Mouse (Mus musculus): Measurements from ENCODE around the gene Nsmce4a. TPM values are rescaled to one million over a fixed set of nuclear protein-coding genes. Genes with fewer than 3 reads are reported as not detected.

Gene Nsmce4a
- total RNA-seq, 1 experiment = 90.9 TPM

DNA sequence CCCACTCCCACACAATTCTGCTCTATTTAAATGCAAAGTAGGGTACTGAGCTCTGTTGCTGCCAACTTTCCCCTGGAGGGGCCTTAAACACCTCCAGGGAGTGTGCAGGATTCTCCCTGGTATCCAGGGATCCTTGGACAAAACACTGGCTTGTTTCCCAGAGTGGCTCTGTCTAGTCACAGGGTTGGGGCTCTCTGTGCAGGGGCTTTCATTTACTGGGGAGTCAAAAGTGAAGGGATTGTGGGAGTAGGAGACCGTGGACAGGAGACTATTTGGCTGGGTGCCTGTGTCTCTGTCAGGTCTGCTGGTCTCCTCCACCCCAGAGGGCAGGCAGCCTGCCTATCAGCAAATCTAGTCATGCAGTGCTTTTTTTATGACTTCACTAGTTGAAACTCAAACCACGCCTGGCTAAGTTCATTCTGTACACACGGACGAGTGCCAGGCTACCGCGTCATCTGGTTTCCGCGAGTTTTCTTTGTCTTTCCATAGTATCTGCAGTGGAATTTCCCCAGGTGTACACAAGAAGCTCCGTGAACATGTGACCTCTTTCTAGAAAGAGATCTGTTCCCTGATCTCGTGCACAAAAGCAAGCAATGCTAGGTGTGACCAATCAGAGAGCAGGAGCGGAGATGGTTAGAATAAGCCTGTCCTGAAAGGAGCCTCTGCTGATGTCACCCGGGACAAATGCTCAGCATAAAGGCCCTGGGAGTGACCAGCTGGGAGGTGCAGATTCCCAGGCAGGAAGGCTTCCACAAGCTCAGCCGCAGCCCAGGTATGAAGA, 1.5 kb upstream of the Nsmce4a start:
- in situ Hi-C loops (cut with MboI; ENCODE audit: low sequenced_read_pairs in 2 of 2, unreplicated experiment in 2 of 2) = no loop called here
- Histone ChIP-seq H3K9me3 (ENCODE audit: control insufficient read depth, insufficient read depth, low read depth, low read length) (no peaks in the 10 kb centered on the region), H3K36me3 (ENCODE audit: control insufficient read depth, insufficient read depth, low read length, poor library complexity, severe bottlenecking) (no peaks in the 10 kb centered on the region), H3K9ac (ENCODE audit: insufficient read depth, low read depth, low read length, poor library complexity, severe bottlenecking) (no peak overlapping the region), H3K4me1 (ENCODE audit: control insufficient read depth in 2 of 2, insufficient read depth in 2 of 2, low read length in 2 of 2, poor library complexity in 1 of 2) (peaks cover 7 to 8% of the 10 kb centered on the region in 2 experiments; a peak in 2 of 4 replicates), H3K4me3 (ENCODE audit: insufficient read depth in 1 of 2, low read depth in 1 of 2, low read length in 2 of 2, poor library complexity in 1 of 2, severe bottlenecking in 1 of 2) (peak overlapping the region in 1 of 2 experiments; percentile 30; a peak in 1 of 4 replicates), H3K27ac (ENCODE audit: insufficient read depth, low read depth, low read length, poor library complexity, severe bottlenecking) (no peak overlapping the region)
- TF ChIP-seq ZNF384 (IDR thresholded peaks at IDR 0.05; ENCODE audit: low read depth, low read length) (peak; percentile 30; the same call in 1 of the 2 replicates), CHD2 (IDR thresholded peaks at IDR 0.05; ENCODE audit: low read depth, low read length) (no peak)
- DNase-seq (ENCODE audit: low read depth, low spot score) = peak; percentile 43

DNA sequence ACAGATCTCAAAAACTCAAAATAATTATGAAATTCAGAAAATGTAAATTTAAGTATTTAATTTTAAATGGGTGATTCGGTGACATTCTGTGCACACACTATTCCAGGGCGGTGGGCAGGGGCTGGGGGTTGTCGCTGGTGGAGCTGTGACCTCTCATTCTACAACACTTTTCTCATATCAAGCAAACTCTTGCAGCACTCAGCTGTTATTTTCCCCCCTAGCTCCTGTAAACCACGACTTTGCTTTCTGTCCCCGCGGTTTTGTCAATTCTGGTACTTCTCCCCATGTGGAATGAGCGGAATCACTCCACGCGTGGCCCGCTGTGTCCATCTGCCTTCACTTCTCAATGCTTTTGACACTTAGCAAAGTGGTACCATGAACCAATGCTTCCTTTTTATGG, 828 bp upstream of the Nsmce4a start:
- no peak for TF ChIP-seq HCFC1 (IDR thresholded peaks at IDR 0.05; ENCODE audit: borderline replicate concordance, insufficient read depth, low read length)
- no peak for TF ChIP-seq CHD2 (IDR thresholded peaks at IDR 0.05; ENCODE audit: low read depth, low read length)
- no peak for TF ChIP-seq ZC3H11A (IDR thresholded peaks at IDR 0.05; ENCODE audit: borderline replicate concordance, low read depth, low read length)
- TF ChIP-seq MAFK (IDR thresholded peaks at IDR 0.05; ENCODE audit: insufficient read depth, low read depth, low read length) = no peak
- no peak for TF ChIP-seq ZNF384 (IDR thresholded peaks at IDR 0.05; ENCODE audit: low read depth, low read length)
- in situ Hi-C loops (cut with MboI; ENCODE audit: low sequenced_read_pairs in 2 of 2, unreplicated experiment in 2 of 2) = no loop called here
- Histone ChIP-seq H3K4me1 (ENCODE audit: control insufficient read depth in 2 of 2, insufficient read depth in 2 of 2, low read length in 2 of 2, poor library complexity in 1 of 2) (peaks cover 7 to 8% of the 10 kb centered on the region in 2 experiments; a peak in 2 of 4 replicates), H3K27ac (ENCODE audit: insufficient read depth, low read depth, low read length, poor library complexity, severe bottlenecking) (no peak overlapping the region), H3K4me3 (ENCODE audit: insufficient read depth in 1 of 2, low read depth in 1 of 2, low read length in 2 of 2, poor library complexity in 1 of 2, severe bottlenecking in 1 of 2) (no peak overlapping the region), H3K9me3 (ENCODE audit: control insufficient read depth, insufficient read depth, low read depth, low read length) (no peaks in the 10 kb centered on the region), H3K9ac (ENCODE audit: insufficient read depth, low read depth, low read length, poor library complexity, severe bottlenecking) (no peak overlapping the region), H3K36me3 (ENCODE audit: control insufficient read depth, insufficient read depth, low read length, poor library complexity, severe bottlenecking) (no peaks in the 10 kb centered on the region)
- DNase-seq (ENCODE audit: low read depth, low spot score) = no peak

DNA sequence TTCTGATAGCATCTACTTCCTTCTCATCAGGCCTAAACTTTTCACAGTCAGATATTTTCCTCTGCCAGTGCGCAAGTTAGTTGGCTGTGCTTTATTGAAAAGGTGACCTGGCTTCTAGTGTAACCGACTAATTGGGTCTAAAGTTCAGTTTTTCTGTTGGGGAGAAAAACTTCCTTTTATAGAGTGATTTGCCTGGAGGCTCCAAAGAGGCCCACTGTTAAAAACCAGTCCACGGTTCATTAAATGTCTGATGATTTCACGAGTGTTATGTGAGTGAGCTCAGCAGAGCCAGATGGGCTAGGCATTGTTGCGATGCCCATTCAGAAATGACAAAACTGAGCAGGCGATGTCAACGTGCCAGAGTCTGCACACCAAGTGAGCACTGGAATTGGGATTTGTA, 2.4 kb downstream of the Nsmce4a start:
- no peaks in the 10 kb centered on the region for H3K36me3 ChIP-seq (ENCODE audit: control insufficient read depth, insufficient read depth, low read length, poor library complexity, severe bottlenecking)
- peaks cover 7 to 8% of the 10 kb centered on the region in 2 experiments; a peak in 2 of 4 replicates for H3K4me1 ChIP-seq (ENCODE audit: control insufficient read depth in 2 of 2, insufficient read depth in 2 of 2, low read length in 2 of 2, poor library complexity in 1 of 2)
- H3K9me3 ChIP-seq (ENCODE audit: control insufficient read depth, insufficient read depth, low read depth, low read length) = no peaks in the 10 kb centered on the region
- in situ Hi-C loops (cut with MboI; ENCODE audit: low sequenced_read_pairs in 2 of 2, unreplicated experiment in 2 of 2) = no loop called here
- no peak overlapping the region for H3K27ac ChIP-seq (ENCODE audit: insufficient read depth, low read depth, low read length, poor library complexity, severe bottlenecking)
- no peak overlapping the region for H3K4me3 ChIP-seq (ENCODE audit: insufficient read depth in 1 of 2, low read depth in 1 of 2, low read length in 2 of 2, poor library complexity in 1 of 2, severe bottlenecking in 1 of 2)
- DNase-seq (ENCODE audit: low read depth, low spot score) = no peak
- TF ChIP-seq MAFK (IDR thresholded peaks at IDR 0.05; ENCODE audit: insufficient read depth, low read depth, low read length) (no peak), CHD2 (IDR thresholded peaks at IDR 0.05; ENCODE audit: low read depth, low read length) (no peak), HCFC1 (IDR thresholded peaks at IDR 0.05; ENCODE audit: borderline replicate concordance, insufficient read depth, low read length) (no peak), ZC3H11A (IDR thresholded peaks at IDR 0.05; ENCODE audit: borderline replicate concordance, low read depth, low read length) (no peak), ZNF384 (IDR thresholded peaks at IDR 0.05; ENCODE audit: low read depth, low read length) (no peak)
- no peak overlapping the region for H3K9ac ChIP-seq (ENCODE audit: insufficient read depth, low read depth, low read length, poor library complexity, severe bottlenecking)

DNA sequence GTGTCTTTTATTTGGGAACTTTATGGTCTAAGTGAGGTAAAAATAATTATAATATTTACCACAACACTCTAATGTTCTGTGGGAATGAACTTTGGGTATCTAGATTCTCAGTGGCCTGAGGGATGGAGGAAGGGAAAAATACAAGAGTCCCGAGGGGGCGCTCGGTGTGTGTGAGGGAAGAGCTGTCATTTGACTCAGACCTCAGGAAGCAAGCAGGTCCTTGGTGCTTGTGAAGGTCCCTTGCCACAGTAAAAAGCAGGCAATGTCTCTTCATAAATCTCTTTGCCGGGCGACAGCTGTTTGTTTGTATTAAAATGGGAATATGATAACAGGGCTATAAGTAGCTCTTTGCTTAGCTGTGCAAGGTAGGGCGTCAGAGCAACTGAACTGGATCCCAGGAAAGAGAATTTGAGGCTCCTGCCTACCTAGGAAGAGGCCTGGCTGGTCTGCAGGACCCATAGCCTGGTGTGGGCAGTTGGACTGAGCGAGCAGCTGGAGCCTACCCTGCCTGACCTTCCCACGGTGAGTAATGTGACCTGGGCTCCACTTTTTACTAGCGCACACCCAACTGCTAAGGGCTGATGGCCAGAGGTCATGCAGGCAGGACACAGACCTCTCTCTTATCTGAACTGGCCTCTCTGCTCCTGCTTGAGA, 4.0 kb downstream of the Nsmce4a start:
- no peak for DNase-seq (ENCODE audit: low read depth, low spot score)
- no peak for TF ChIP-seq CHD2 (IDR thresholded peaks at IDR 0.05; ENCODE audit: low read depth, low read length)
- Histone ChIP-seq H3K4me1 (ENCODE audit: control insufficient read depth in 2 of 2, insufficient read depth in 2 of 2, low read length in 2 of 2, poor library complexity in 1 of 2) (peaks cover 2% of the 10 kb centered on the region in 2 experiments; a peak in 1 of 4 replicates), H3K9me3 (ENCODE audit: control insufficient read depth, insufficient read depth, low read depth, low read length) (no peaks in the 10 kb centered on the region), H3K27ac (ENCODE audit: insufficient read depth, low read depth, low read length, poor library complexity, severe bottlenecking) (no peak overlapping the region), H3K4me3 (ENCODE audit: insufficient read depth in 1 of 2, low read depth in 1 of 2, low read length in 2 of 2, poor library complexity in 1 of 2, severe bottlenecking in 1 of 2) (no peak overlapping the region), H3K9ac (ENCODE audit: insufficient read depth, low read depth, low read length, poor library complexity, severe bottlenecking) (no peak overlapping the region), H3K36me3 (ENCODE audit: control insufficient read depth, insufficient read depth, low read length, poor library complexity, severe bottlenecking) (no peaks in the 10 kb centered on the region)
- in situ Hi-C loops (cut with MboI; ENCODE audit: low sequenced_read_pairs in 2 of 2, unreplicated experiment in 2 of 2) = no loop called here
